Mouse (Mus musculus): ENCODE results near the gene Srek1ip1. TPM values are rescaled to one million over a fixed set of nuclear protein-coding genes. Genes with fewer than 3 reads are reported as not detected.

The Srek1ip1 gene
- polyA plus RNA-seq, 1 experiment from 2014 or later, result 18.3 TPM

DNA sequence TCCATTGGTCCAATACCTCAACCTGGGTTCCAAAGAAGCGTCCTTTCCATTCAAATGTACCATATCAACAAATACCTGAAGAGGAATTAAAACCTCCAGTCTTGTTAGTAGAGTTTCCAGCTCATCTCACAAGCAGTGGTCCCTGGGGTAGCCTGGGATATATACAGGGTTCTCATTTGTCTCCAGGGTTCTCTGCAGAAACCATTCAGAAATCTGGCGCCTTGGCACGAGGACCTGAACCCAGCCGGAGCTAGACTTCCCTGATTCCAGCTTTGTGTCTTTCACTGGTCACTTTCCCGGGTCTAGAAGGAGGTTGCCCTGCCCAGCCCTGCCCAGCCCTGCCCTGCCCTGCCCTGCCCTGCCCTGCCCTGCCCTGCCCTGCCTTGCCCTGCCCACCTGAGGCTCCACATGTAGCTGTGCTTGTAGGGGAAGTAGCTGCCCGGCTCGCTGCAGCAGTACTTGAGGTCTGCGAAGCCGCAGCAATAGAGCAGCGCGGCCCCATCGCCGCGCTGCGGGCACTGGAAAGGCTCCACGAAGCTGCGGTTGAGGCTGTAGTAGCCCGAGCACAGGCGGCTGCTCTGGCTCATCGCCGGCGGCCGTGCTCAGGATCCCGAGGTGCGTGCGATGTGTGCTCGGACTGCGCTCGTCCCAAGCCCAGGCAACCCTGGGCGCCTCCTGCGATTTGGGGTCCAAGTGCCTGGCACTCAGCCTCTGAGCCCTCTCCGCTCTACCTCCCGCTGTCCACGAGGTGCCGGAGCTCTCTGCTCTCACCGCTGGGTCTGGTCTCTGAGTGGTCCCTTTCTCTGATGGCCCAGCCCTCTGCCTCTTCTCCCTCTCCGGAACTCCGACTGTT is 71.1 kb downstream of the Srek1ip1 start, which contains the start of gene Shisal2b:
Shisal2b (minus strand) TSS at position 767 of the 853 bp plus-strand sequence.
- H3K4me3 ChIP-seq, result peak within 1 kb of the TSS; percentile 63
- H3K4me1 ChIP-seq, result peaks cover 11% of the 10 kb centered on the region
- peak within 1 kb of the TSS; percentile 99 for H3K4me2 ChIP-seq
- H3K9ac ChIP-seq, result peak within 1 kb of the TSS; percentile 72
- no peak within 1 kb of the TSS for H3K27ac ChIP-seq
- no peaks in the 10 kb centered on the region for H3K36me3 ChIP-seq (replicated peaks)
- H3K9me3 ChIP-seq, result no peaks in the 10 kb centered on the region
- ATAC-seq (replicated peaks), result peak; percentile 96
- H3K27me3 ChIP-seq (replicated peaks), result peaks cover 11% of the 10 kb centered on the region
- 4% methylated on average over 36 of the region's 38 CpGs for WGBS

DNA sequence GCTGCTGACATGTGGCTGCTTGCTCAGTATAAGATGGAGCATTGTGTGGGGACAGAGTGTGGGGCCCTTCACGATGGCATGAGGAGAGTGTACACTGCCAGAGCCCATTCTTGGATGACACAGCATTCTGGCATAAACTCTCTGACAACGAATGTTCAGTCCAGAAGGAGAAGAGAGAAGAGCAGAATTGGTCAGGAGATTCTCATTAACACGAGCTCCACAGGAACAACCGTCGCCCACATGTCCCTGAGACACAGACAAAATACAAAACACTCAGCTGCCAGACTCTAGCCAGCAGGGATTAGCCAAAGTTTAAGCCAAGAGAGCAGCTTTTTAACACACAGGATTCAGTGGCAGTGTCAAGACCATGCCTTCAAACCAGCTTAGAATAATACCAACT is 74.4 kb downstream of the Srek1ip1 start:
- Histone ChIP-seq H3K9ac (no peak overlapping the region), H3K36me3 (replicated peaks) (no peaks in the 10 kb centered on the region), H3K4me1 (peaks cover 11% of the 10 kb centered on the region), H3K27me3 (replicated peaks) (peaks cover 11% of the 10 kb centered on the region), H3K9me3 (no peaks in the 10 kb centered on the region), H3K27ac (no peak overlapping the region), H3K4me3 (no peak overlapping the region), H3K4me2 (no peak overlapping the region)
- no peak for ATAC-seq (replicated peaks)
- WGBS, result 74% methylated on average over 5 of the region's 5 CpGs

DNA sequence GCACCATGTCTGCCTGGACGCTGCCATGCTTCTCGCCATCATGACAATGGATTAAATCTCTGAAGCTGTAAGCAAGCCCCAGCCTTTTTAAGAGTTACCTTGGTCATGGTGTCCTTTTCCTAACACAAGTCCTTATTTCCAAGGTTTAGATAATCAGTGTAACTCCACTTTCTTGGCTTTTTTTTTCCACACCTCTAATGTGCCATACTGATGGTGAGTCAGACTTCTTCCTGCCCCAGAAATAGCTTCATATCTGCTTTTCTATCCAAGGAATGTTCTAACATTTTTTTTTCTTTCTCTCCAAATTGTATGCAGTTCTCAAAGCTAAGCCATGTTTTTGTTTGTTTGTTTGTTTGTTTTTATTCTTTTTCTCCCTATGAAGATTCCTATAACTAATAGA is 77.6 kb downstream of the Srek1ip1 start:
- peaks cover 5% of the 10 kb centered on the region for H3K27me3 ChIP-seq (replicated peaks)
- 90% methylated on average over 2 of the region's 2 CpGs for whole genome bisulfite sequencing
- no peak for ATAC-seq (replicated peaks)

DNA sequence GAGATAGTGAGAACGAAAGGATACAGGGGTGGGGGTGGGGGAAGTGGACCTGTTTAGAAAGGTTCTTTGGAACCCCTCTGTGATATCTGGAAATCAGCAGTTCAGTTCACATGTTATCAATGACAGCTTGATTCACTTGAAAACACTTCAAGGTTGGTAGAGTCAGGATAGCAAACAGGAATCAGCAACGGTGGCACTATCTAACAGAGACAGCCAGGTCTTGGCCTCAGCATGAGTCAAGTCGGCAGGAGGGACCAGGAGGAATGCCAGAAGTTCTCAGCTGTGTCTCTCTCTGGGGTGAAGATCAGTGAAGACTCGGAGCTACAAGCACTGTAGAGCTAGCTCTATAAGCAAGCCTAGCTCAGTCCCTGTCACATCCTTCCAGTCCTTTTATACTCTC is 86.2 kb downstream of the Srek1ip1 start:
- no peak overlapping the region for H3K4me3 ChIP-seq
- H3K4me1 ChIP-seq, result no peaks in the 10 kb centered on the region
- 85% methylated on average over 4 of the region's 4 CpGs for WGBS
- H3K36me3 ChIP-seq (replicated peaks), result no peaks in the 10 kb centered on the region
- H3K9me3 ChIP-seq, result no peaks in the 10 kb centered on the region
- H3K9ac ChIP-seq, result no peak overlapping the region
- H3K4me2 ChIP-seq, result no peak overlapping the region
- no peaks in the 10 kb centered on the region for H3K27me3 ChIP-seq (replicated peaks)
- no peak for ATAC-seq (replicated peaks)
- no peak overlapping the region for H3K27ac ChIP-seq

More for the DNA sequence above, 77.6 kb downstream of the Srek1ip1 start:
- Histone ChIP-seq H3K9me3 (no peaks in the 10 kb centered on the region), H3K4me3 (no peak overlapping the region), H3K4me2 (no peak overlapping the region), H3K36me3 (replicated peaks) (no peaks in the 10 kb centered on the region), H3K27ac (no peak overlapping the region), H3K9ac (no peak overlapping the region), H3K4me1 (no peaks in the 10 kb centered on the region)

DNA sequence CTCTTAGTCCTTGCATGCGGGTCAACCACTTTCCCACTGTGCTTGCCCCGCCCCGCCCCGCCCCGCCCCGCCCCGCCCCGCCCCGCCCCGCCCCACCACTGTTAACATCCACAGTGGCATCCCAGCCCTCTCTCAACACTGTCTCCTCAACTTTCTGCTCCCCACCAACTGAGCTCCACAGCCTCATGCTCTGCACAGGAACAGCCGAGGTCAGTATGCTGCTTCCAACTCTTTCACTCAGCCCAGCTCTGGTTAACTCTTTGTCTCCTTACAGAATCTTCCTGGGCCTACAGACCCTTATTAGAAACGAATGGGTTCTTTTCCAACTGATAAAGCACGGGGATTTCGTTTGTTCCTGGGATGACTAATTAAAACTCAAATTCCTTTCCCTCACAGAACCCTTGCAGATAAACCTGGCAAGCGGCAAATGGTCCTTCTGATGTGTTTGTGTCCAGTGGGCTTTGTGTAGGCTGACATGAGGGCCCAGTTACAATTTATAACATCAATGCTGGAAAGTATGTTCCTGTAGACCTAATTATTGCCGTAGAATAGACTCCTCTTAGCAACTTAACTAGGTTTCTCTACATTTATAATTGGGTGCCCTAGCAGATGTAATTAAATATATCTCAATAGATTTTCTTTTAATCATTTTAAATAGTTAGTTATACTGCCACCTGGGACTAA is 91.4 kb downstream of the Srek1ip1 start:
- 35% methylated on average over 12 of the region's 16 CpGs for WGBS
- ATAC-seq (replicated peaks), result no peak
- no peaks in the 10 kb centered on the region for H3K9me3 ChIP-seq

DNA sequence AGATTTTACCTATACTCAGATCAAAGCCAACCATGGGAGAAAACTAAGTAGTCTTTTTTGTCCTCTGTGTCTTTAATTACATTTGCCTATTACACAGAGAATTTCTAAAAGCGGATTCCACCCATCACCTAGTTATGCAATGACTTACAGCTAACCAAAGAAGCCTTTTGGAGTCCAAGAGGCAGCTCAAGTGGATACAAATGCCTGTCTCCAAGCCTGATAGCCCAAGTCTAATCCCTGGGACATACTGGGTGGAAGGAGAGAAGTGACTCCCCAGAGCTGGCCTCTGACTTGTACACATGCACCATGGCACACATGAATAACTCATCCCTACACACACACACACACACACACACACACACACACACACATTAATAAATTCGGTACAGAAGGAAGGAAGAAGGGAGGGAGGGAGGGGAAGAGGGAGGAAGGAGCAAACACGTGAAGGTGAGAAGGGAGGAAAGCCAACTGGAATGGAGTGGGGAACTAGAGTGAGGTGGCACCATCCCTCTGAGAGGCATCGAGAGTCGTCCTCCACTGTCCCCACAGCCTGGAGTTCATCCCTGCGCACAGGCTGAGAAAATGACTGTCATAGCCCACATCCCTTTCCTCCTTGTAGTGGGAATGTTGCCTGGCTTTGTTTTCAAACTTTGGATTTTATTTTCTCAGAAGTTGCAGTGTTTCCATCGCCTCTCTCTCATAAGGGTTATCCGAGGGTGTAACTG is 94.2 kb downstream of the Srek1ip1 start:
- ATAC-seq (replicated peaks), result no peak
- Histone ChIP-seq H3K27me3 (replicated peaks) (no peaks in the 10 kb centered on the region), H3K4me1 (no peaks in the 10 kb centered on the region), H3K36me3 (replicated peaks) (no peaks in the 10 kb centered on the region), H3K9ac (no peak overlapping the region), H3K9me3 (no peaks in the 10 kb centered on the region), H3K27ac (no peak overlapping the region), H3K4me3 (no peak overlapping the region), H3K4me2 (no peak overlapping the region)
- WGBS, result 81% methylated on average over 8 of the region's 8 CpGs

More for the DNA sequence above, 91.4 kb downstream of the Srek1ip1 start:
- H3K4me3 ChIP-seq, result no peak overlapping the region
- H3K27me3 ChIP-seq (replicated peaks), result no peaks in the 10 kb centered on the region
- H3K9ac ChIP-seq, result no peak overlapping the region
- H3K27ac ChIP-seq, result no peak overlapping the region
- H3K36me3 ChIP-seq (replicated peaks), result no peaks in the 10 kb centered on the region
- H3K4me1 ChIP-seq, result no peaks in the 10 kb centered on the region
- H3K4me2 ChIP-seq, result no peak overlapping the region

Other genes with a start within 250 kb of the Srek1ip1 start
- gene Cwc27, start 24.7 kb downstream of the Srek1ip1 start, polyA plus RNA-seq (2015; fragmentation: Nextera tagmentation; extraction: Ambion mirVana), result 22.7 and 25.1 TPM in 2 replicates
- 1.9 and 2.5 TPM in 2 replicates for gene Shisal2b, start 71.4 kb downstream of the Srek1ip1 start, polyA plus RNA-seq (2015; fragmentation: Nextera tagmentation; extraction: Ambion mirVana)